Mouse (Mus musculus): ENCODE results near the gene Cers6. TPM values are rescaled to one million over a fixed set of nuclear protein-coding genes. Genes with fewer than 3 reads are reported as not detected.

Cers6 gene
- polyA plus RNA-seq, 1 experiment, result 0.04 TPM

- Histone ChIP-seq H3K4me1 (ENCODE audit: control insufficient read depth) (peaks cover 4% of the 10 kb centered on the region), H3K9me3 (ENCODE audit: control insufficient read depth, low read length) (no peaks in the 10 kb centered on the region), H3K27me3 (ENCODE audit: control insufficient read depth) (no peaks in the 10 kb centered on the region), H3K36me3 (ENCODE audit: control insufficient read depth) (no peaks in the 10 kb centered on the region), H3K4me3 (replicated peaks) (no peak overlapping the region)
- no peak for TF ChIP-seq TAL1 (IDR thresholded peaks at IDR 0.05; ENCODE audit: low read length)
- no peak for TF ChIP-seq GATA1 (IDR thresholded peaks at IDR 0.05; ENCODE audit: low read length)
These were observed 120.1 kb downstream of the Cers6 start for GRCm38 (mm10) chr2:68981302-68981701.

DNA sequence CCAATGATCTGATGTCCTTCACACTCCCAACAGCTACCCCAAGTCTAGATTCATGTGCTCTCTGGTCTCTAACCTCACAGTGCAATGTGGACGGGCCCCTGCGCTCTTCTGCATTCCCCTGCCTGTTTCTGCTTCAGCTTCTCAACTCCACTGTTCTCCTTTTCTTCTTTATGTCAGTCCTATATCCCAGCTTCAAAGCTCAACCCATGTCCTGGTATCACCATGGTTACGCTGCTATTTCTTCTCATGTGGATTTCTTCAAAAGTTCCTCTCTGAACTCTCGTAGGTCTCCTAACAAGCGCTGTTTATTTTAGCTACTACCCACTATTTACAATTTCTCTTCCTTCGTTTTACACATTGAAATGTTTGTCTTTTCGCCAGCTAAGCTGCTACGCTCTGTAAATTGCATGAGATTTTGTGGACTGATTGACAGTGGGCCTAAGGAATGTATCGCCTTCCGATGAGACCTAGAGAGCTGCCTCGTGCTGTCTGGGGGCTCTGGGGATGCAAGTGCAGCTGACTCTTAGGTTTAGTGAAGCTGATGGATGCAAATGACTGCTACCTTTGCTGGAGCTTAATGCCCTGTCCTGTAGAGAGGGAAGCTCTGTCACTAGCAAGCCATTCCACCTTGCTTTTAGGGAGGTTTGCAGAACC, 120.6 kb downstream of the Cers6 start:
- peaks cover 4% of the 10 kb centered on the region for H3K4me1 ChIP-seq (ENCODE audit: control insufficient read depth)
- no peak for TF ChIP-seq GATA1 (IDR thresholded peaks at IDR 0.05; ENCODE audit: low read length)
- no peak for TF ChIP-seq TAL1 (IDR thresholded peaks at IDR 0.05; ENCODE audit: low read length)

GRCm38 (mm10) chr2:68982979-68983378, 121.7 kb downstream of the Cers6 start:
- H3K4me1 ChIP-seq (ENCODE audit: control insufficient read depth), result peaks cover 4% of the 10 kb centered on the region
- no peaks in the 10 kb centered on the region for H3K36me3 ChIP-seq (ENCODE audit: control insufficient read depth)
- H3K4me3 ChIP-seq (replicated peaks), result no peak overlapping the region
- H3K9me3 ChIP-seq (ENCODE audit: control insufficient read depth, low read length), result no peaks in the 10 kb centered on the region
- TF ChIP-seq TAL1 (IDR thresholded peaks at IDR 0.05; ENCODE audit: low read length) (no peak), GATA1 (IDR thresholded peaks at IDR 0.05; ENCODE audit: low read length) (no peak)
- no peaks in the 10 kb centered on the region for H3K27me3 ChIP-seq (ENCODE audit: control insufficient read depth)

More for the DNA sequence above, 120.6 kb downstream of the Cers6 start:
- Histone ChIP-seq H3K27me3 (ENCODE audit: control insufficient read depth) (no peaks in the 10 kb centered on the region), H3K4me3 (replicated peaks) (no peak overlapping the region), H3K9me3 (ENCODE audit: control insufficient read depth, low read length) (no peaks in the 10 kb centered on the region), H3K36me3 (ENCODE audit: control insufficient read depth) (no peaks in the 10 kb centered on the region)

- Histone ChIP-seq H3K36me3 (ENCODE audit: control insufficient read depth) (no peaks in the 10 kb centered on the region), H3K4me1 (ENCODE audit: control insufficient read depth) (peaks cover 4% of the 10 kb centered on the region), H3K27me3 (ENCODE audit: control insufficient read depth) (no peaks in the 10 kb centered on the region), H3K4me3 (replicated peaks) (no peak overlapping the region), H3K9me3 (ENCODE audit: control insufficient read depth, low read length) (no peaks in the 10 kb centered on the region)
- TF ChIP-seq GATA1 (IDR thresholded peaks at IDR 0.05; ENCODE audit: low read length), result no peak
- no peak for TF ChIP-seq TAL1 (IDR thresholded peaks at IDR 0.05; ENCODE audit: low read length)
These were observed 122.2 kb downstream of the Cers6 start for GRCm38 (mm10) chr2:68983431-68983830.

DNA sequence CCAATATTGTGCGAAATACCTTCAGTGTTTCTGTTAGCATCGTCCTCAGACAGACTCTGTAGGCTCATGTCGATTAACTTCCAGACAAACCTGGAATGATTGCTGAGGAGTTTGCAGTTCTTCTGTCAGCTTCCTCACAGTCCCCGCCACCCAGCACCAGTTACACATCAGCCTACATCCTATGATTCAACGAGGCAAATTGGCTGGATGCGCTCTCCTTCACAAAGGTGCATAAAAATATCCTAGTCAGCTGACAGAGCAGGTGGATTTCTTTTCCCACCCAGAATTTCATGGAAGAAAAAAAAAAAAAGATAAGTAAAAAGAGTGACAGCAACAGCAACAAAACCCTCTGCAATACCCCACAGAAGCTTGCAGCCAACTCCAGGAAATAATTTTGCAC, 127.9 kb downstream of the Cers6 start:
- TF ChIP-seq GATA1 (IDR thresholded peaks at IDR 0.05; ENCODE audit: low read length) (no peak), TAL1 (IDR thresholded peaks at IDR 0.05; ENCODE audit: low read length) (no peak)
- no peaks in the 10 kb centered on the region for H3K36me3 ChIP-seq (ENCODE audit: control insufficient read depth)
- peaks cover 2% of the 10 kb centered on the region; the same call in 1 of the 2 replicates for H3K4me1 ChIP-seq (ENCODE audit: control insufficient read depth)
- no peak overlapping the region for H3K4me3 ChIP-seq (replicated peaks)
- H3K9me3 ChIP-seq (ENCODE audit: control insufficient read depth, low read length), result no peaks in the 10 kb centered on the region
- no peaks in the 10 kb centered on the region for H3K27me3 ChIP-seq (ENCODE audit: control insufficient read depth)

GRCm38 (mm10) chr2:68992629-68993028, 131.4 kb downstream of the Cers6 start:
- Histone ChIP-seq H3K27me3 (ENCODE audit: control insufficient read depth) (no peaks in the 10 kb centered on the region), H3K9me3 (ENCODE audit: control insufficient read depth, low read length) (no peaks in the 10 kb centered on the region), H3K4me3 (replicated peaks) (no peak overlapping the region), H3K4me1 (ENCODE audit: control insufficient read depth) (peaks cover 2% of the 10 kb centered on the region; the same call in 1 of the 2 replicates), H3K36me3 (ENCODE audit: control insufficient read depth) (no peaks in the 10 kb centered on the region)
- no peak for TF ChIP-seq TAL1 (IDR thresholded peaks at IDR 0.05; ENCODE audit: low read length)
- no peak for TF ChIP-seq GATA1 (IDR thresholded peaks at IDR 0.05; ENCODE audit: low read length)

- Histone ChIP-seq H3K4me3 (replicated peaks) (no peak overlapping the region), H3K4me1 (ENCODE audit: control insufficient read depth) (peaks cover 2% of the 10 kb centered on the region; the same call in 1 of the 2 replicates), H3K27me3 (ENCODE audit: control insufficient read depth) (no peaks in the 10 kb centered on the region), H3K36me3 (ENCODE audit: control insufficient read depth) (no peaks in the 10 kb centered on the region), H3K9me3 (ENCODE audit: control insufficient read depth, low read length) (no peaks in the 10 kb centered on the region)
- no peak for TF ChIP-seq TAL1 (IDR thresholded peaks at IDR 0.05; ENCODE audit: low read length)
- no peak for TF ChIP-seq GATA1 (IDR thresholded peaks at IDR 0.05; ENCODE audit: low read length)
These were observed 133.2 kb downstream of the Cers6 start for GRCm38 (mm10) chr2:68994441-68994840.

DNA sequence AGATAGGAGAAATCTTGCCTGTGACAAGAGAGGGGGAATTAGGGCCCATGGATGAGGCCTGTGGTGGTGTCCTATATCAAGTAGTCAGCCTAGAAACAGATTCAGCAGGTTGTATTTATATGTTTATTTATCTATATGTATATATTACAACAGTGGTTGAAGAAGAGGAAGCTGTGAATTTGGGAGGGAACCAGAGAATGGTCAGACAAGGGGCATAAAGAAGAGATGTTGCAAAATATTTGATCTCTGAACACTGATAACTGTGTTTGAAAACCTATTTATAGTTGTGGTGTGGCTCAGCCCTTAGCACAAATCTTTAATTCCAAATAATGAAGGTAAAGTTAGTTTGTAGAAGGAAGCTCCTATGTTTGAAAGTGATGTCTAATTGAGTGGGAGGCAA, 134.5 kb downstream of the Cers6 start:
- no peaks in the 10 kb centered on the region for H3K36me3 ChIP-seq (ENCODE audit: control insufficient read depth)
- no peaks in the 10 kb centered on the region for H3K27me3 ChIP-seq (ENCODE audit: control insufficient read depth)
- peaks cover 2% of the 10 kb centered on the region; the same call in 1 of the 2 replicates for H3K4me1 ChIP-seq (ENCODE audit: control insufficient read depth)
- TF ChIP-seq GATA1 (IDR thresholded peaks at IDR 0.05; ENCODE audit: low read length) (no peak), TAL1 (IDR thresholded peaks at IDR 0.05; ENCODE audit: low read length) (no peak)
- no peaks in the 10 kb centered on the region for H3K9me3 ChIP-seq (ENCODE audit: control insufficient read depth, low read length)
- no peak overlapping the region for H3K4me3 ChIP-seq (replicated peaks)

DNA sequence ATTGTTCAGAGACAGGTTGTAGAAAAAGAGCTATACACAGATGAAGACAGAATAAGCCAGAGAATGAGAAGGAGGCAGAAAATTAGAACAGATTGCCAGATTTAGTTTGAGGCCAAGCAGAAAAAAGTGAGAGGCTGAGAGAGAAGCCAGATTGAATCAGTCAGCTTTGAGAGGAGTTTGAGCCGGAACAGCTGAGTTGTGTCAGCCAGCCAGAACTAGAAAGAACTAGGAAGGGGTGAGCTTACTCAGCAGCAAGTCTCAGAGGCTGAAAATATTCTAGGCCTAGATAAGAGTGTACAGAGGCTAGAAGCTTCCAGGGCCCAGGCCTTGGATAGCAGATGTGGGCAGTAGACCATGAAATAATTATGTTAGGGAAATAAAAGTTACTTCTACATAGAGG, 135.0 kb downstream of the Cers6 start:
- no peak overlapping the region for H3K4me3 ChIP-seq (replicated peaks)
- no peaks in the 10 kb centered on the region for H3K27me3 ChIP-seq (ENCODE audit: control insufficient read depth)
- no peaks in the 10 kb centered on the region for H3K36me3 ChIP-seq (ENCODE audit: control insufficient read depth)
- H3K4me1 ChIP-seq (ENCODE audit: control insufficient read depth), result peaks cover 2% of the 10 kb centered on the region; the same call in 1 of the 2 replicates
- TF ChIP-seq TAL1 (IDR thresholded peaks at IDR 0.05; ENCODE audit: low read length), result no peak
- no peak for TF ChIP-seq GATA1 (IDR thresholded peaks at IDR 0.05; ENCODE audit: low read length)
- H3K9me3 ChIP-seq (ENCODE audit: control insufficient read depth, low read length), result no peaks in the 10 kb centered on the region

- no peak overlapping the region for H3K4me3 ChIP-seq (replicated peaks)
- no peaks in the 10 kb centered on the region for H3K36me3 ChIP-seq (ENCODE audit: control insufficient read depth)
- TF ChIP-seq GATA1 (IDR thresholded peaks at IDR 0.05; ENCODE audit: low read length), result no peak
- H3K27me3 ChIP-seq (ENCODE audit: control insufficient read depth), result no peaks in the 10 kb centered on the region
- H3K9me3 ChIP-seq (ENCODE audit: control insufficient read depth, low read length), result no peaks in the 10 kb centered on the region
- H3K4me1 ChIP-seq (ENCODE audit: control insufficient read depth), result no peaks in the 10 kb centered on the region
These were observed 142.8 kb downstream of the Cers6 start for GRCm38 (mm10) chr2:69004001-69004400.
